Comparison of ENCODE assay signal across 16 mouse cellular contexts in the genomic region with DNA sequence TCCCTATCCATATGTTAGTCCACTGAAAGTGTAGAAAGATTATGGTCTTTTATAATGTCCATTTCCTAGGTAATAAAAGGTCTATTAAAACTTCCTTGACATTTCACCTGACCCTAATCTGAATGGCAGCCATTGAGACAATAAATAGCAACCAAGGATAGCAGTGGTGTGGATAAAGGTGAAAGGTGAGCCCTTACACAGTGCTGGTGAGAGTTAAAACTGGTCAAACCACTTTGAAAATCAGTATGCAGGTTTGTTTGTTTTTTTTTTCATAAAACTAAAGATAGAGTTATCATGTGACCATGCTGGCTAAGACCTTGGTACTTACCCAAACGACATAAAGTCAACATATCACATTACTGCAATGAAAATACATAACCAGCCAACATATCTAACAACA.
"Had no signal": no experiment of that assay in that cellular context is flagged by ENCODE, and none has a peak within 500 bp of the region (broad histone marks: within the 10 kb centered on the region; RNA-seq: fewer than 3 reads in every experiment).

No protein-coding gene starts in this region.

- H3K27ac ChIP-seq: kidney, postnatal 0 days; left cerebral cortex, adult 2 months; liver, embryonic 13.5 days; stomach, embryonic 15.5 days had no signal

- H3K9ac ChIP-seq: liver, embryonic 13.5 days; lung, embryonic 14.5 days; stomach, embryonic 15.5 days had no signal

- H3K27me3 ChIP-seq: liver, embryonic 13.5 days; stomach, embryonic 15.5 days had no signal

- DNase-seq: kidney, adult 2 months; kidney, postnatal 25 days; layer of hippocampus, postnatal 36 days; liver, embryonic 13.5 days; lung, embryonic 14.5 days; lung, postnatal 10 days; midbrain, embryonic 14.5 days; right cerebral cortex, adult 18-20 months; right cerebral cortex, postnatal 25 days; spleen, adult 18-20 months; thymus, adult 2 months; thymus, postnatal 14 days had no signal

- H3K4me1 ChIP-seq: liver, embryonic 13.5 days; stomach, embryonic 15.5 days had no signal

- H3K4me2 ChIP-seq: liver, embryonic 13.5 days; lung, embryonic 14.5 days; midbrain, embryonic 11.5 days; stomach, embryonic 15.5 days had no signal

- H3K4me3 ChIP-seq: left cerebral cortex, adult 2 months; liver, embryonic 13.5 days; stomach, embryonic 15.5 days had no signal

- H3K36me3 ChIP-seq: liver, embryonic 13.5 days; stomach, embryonic 15.5 days had no signal

- H3K9me3 ChIP-seq: liver, embryonic 13.5 days; stomach, embryonic 15.5 days had no signal
